ENCODE assay signal across 8 mouse cellular contexts in genomic region chr3:56962248-56963013, GRCm38 (mm10).
DNase-seq lines count a peak whose midpoint lies in the region; ATAC-seq and TF ChIP-seq lines count a peak whose summit lies in the region.

No protein-coding gene starts in this region.

- H3K4me1 ChIP-seq in kidney, postnatal 0 days (replicated peaks; ENCODE audit: insufficient read depth, low read length): no peaks in the 10 kb centered on the region
- peaks cover 3% of the 10 kb centered on the region; the same call in 1 of the 2 replicates for H3K4me1 ChIP-seq in midbrain, embryonic 16.5 days (ENCODE audit: control insufficient read depth, insufficient read depth, low read length)
- H3K4me1 ChIP-seq in liver, embryonic 12.5 days: no peaks in the 10 kb centered on the region

- H3K4me2 ChIP-seq in kidney, postnatal 0 days (ENCODE audit: low read length): no peak overlapping the region
- H3K4me2 ChIP-seq in midbrain, embryonic 16.5 days (ENCODE audit: low read length): no peak overlapping the region
- no peak overlapping the region for H3K4me2 ChIP-seq in liver, embryonic 12.5 days

- peak; percentile 14; the same call in 1 of the 2 replicates for TF ChIP-seq CTCF in kidney, postnatal 0 days (IDR thresholded peaks at IDR 0.05; ENCODE audit: low read depth)

- WGBS in kidney, postnatal 0 days: 44% methylated on average over 3 of the region's 3 CpGs
- whole genome bisulfite sequencing in midbrain, embryonic 16.5 days: 6% methylated on average over 3 of the region's 3 CpGs
- 39% methylated on average over 3 of the region's 3 CpGs for WGBS in liver, embryonic 12.5 days (ENCODE audit: insufficient replicate concordance)

- H3K9me3 ChIP-seq in kidney, postnatal 0 days (replicated peaks; ENCODE audit: low read length): no peaks in the 10 kb centered on the region
- H3K9me3 ChIP-seq in midbrain, embryonic 16.5 days (replicated peaks; ENCODE audit: control insufficient read depth, low read length, poor library complexity, severe bottlenecking): no peaks in the 10 kb centered on the region
- no peaks in the 10 kb centered on the region for H3K9me3 ChIP-seq in liver, embryonic 12.5 days (replicated peaks)

- H3K9ac ChIP-seq in kidney, postnatal 0 days (ENCODE audit: low read depth, low read length): no peak overlapping the region
- H3K9ac ChIP-seq in midbrain, embryonic 16.5 days (ENCODE audit: low read depth, low read length): no peak overlapping the region
- H3K9ac ChIP-seq in liver, embryonic 12.5 days: no peak overlapping the region

- no peak overlapping the region for H3K27ac ChIP-seq in kidney, postnatal 0 days
- H3K27ac ChIP-seq in midbrain, embryonic 16.5 days (ENCODE audit: low read length): peak overlapping the region; percentile 8
- no peak overlapping the region for H3K27ac ChIP-seq in liver, embryonic 12.5 days

- H3K4me3 ChIP-seq in kidney, postnatal 0 days (replicated peaks; ENCODE audit: low read depth, low read length): no peak overlapping the region
- H3K4me3 ChIP-seq in midbrain, embryonic 16.5 days (ENCODE audit: low read depth, low read length): no peak overlapping the region
- no peak overlapping the region for H3K4me3 ChIP-seq in liver, embryonic 12.5 days

- ATAC-seq in kidney, postnatal 0 days (replicated peaks; ENCODE audit: low FRiP score, low read depth): no peak
- ATAC-seq in midbrain, embryonic 16.5 days: peak; percentile 93
- no peak for ATAC-seq in liver, embryonic 12.5 days

- H3K27me3 ChIP-seq in kidney, postnatal 0 days (ENCODE audit: insufficient read depth, low read length): no peaks in the 10 kb centered on the region
- H3K27me3 ChIP-seq in midbrain, embryonic 16.5 days (ENCODE audit: control insufficient read depth, insufficient read depth, low read depth, low read length): no peaks in the 10 kb centered on the region
- no peaks in the 10 kb centered on the region for H3K27me3 ChIP-seq in liver, embryonic 12.5 days (replicated peaks)

- H3K36me3 ChIP-seq in kidney, postnatal 0 days (ENCODE audit: insufficient read depth, low read length): no peaks in the 10 kb centered on the region
- H3K36me3 ChIP-seq in midbrain, embryonic 16.5 days (ENCODE audit: control insufficient read depth, insufficient read depth, low read length): no peaks in the 10 kb centered on the region
- H3K36me3 ChIP-seq in liver, embryonic 12.5 days: no peaks in the 10 kb centered on the region

- DNase-seq in kidney, postnatal 0 days (ENCODE audit: low spot score): peak; percentile 20
- no peak for DNase-seq in kidney, adult 11 months
- DNase-seq in fibroblast of lung, adult 2 months (ENCODE audit: low read depth): peak; percentile 83
- peak; percentile 82 to 91 for DNase-seq in layer of hippocampus, adult 18-20 months (ENCODE audit: low spot score in 2 of 2)
- DNase-seq in urinary bladder, postnatal 14 days (ENCODE audit: low spot score): no peak
- no peak for DNase-seq in thymus, postnatal 0 days (ENCODE audit: low spot score)

Comparison
In these comparisons a context has a peak if more than half of its experiments do, and no peak if none do; other contexts are left out.
1. DNase-seq: peak in kidney, postnatal 0 days (single experiment), fibroblast of lung, adult 2 months (single experiment) and layer of hippocampus, adult 18-20 months (2 of 2); none in kidney, adult 11 months (single experiment), urinary bladder, postnatal 14 days (single experiment) and thymus, postnatal 0 days (single experiment).